Mouse (Mus musculus): Measurements from ENCODE around the gene Mid1. TPM values are rescaled to one million over a fixed set of nuclear protein-coding genes. Genes with fewer than 3 reads are reported as not detected.

The Mid1 gene
- polyA plus RNA-seq, 1 experiment from 2014 or later: 4.8 TPM

Other genes starting within 250 kb of the Mid1 start
- gene 4933400A11Rik, start 94.4 kb downstream of the Mid1 start, polyA plus RNA-seq (2015; fragmentation: Nextera tagmentation; extraction: Ambion mirVana): not detected in 2 replicates